Mouse (Mus musculus) MEL (cell line): ENCODE measurements around the gene Apba2.

ENCODE experiments used
- E2F4 ChIP-seq: IDR thresholded peaks from 2 replicates; pipeline ENCODE4 v1.6.1; 2011; ENCODE audit warnings: low read depth, low read length, improper control_type of control experiment, borderline replicate concordance
- GABPA ChIP-seq: IDR thresholded peaks from 2 replicates; pipeline ENCODE4 v1.6.1; 2012; ENCODE audit warnings: low read depth, mild to moderate bottlenecking, inconsistent platforms, low read length, improper control_type of control experiment, moderate library complexity
- POLR2A ChIP-seq, 2 experiments: IDR thresholded peaks; 2 replicates each; pipeline ENCODE4 v1.6.1; 2011 to 2012; ENCODE audit warnings: low read length in 2 of 2, mild to moderate bottlenecking in 2 of 2, control low read depth in 1 of 2, improper control_type of control experiment in 1 of 2, low read depth in 1 of 2, moderate library complexity in 1 of 2; ENCODE audit not compliant: control insufficient read depth in 1 of 2, insufficient read depth in 1 of 2, poor library complexity in 1 of 2

DNA sequence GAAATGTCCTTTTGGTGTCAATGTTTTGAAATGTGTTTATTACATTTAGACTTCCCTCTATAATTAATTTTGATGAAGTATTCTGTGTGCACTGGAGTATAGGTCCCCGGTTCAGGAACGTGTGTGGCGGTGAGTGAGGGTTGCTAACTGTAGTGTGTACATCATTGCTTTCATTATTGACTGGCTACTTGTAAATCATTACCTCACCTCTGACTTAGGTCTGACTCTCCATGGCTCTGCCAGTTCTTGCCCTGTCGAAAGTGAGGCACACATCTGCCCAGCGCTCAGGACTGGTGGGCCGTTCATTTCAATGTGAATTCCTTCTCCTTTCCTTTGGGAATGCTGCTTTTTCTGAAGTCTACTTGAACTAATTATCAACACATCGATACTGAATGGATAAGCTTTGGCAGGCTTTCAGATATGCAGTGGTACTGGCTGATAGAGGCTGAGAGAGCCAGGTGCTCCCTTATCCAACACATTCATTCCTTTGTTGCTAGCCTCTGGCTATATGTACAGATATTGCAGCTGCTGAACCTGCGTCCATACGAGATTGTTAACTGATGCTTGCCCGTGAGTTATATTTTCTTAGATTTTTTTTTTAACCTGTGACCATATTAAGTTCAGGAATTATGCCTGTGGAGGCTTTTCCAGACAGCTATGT lies 147.6 kb downstream of the Apba2 start:
- TF ChIP-seq GABPA (no peak), POLR2A (IDR thresholded peaks at IDR 0.05; ENCODE audit: control insufficient read depth in 1 of 2, insufficient read depth in 1 of 2, low read depth in 1 of 2, low read length in 2 of 2, poor library complexity in 1 of 2) (no peak), E2F4 (no peak)
